Mouse (Mus musculus): Measurements from ENCODE around the gene Ifna1.

GRCm38 (mm10) chr4:88888236-88888635 is 38.3 kb downstream of the Ifna1 start:
- no peak for TF ChIP-seq ZNF384 (IDR thresholded peaks at IDR 0.05; ENCODE audit: low read depth, low read length)
- TF ChIP-seq CHD2 (IDR thresholded peaks at IDR 0.05; ENCODE audit: low read depth, low read length), result no peak
- TF ChIP-seq HCFC1 (IDR thresholded peaks at IDR 0.05; ENCODE audit: borderline replicate concordance, insufficient read depth, low read length), result no peak

All from ES-E14 (cell line).